Mouse (Mus musculus): Measurements from ENCODE around the gene Shc3. TPM values are rescaled to one million over a fixed set of nuclear protein-coding genes. Genes with fewer than 3 reads are reported as not detected.

Gene Shc3
- polyA plus RNA-seq, 1 experiment from 2014 or later = 7.2 TPM

DNA sequence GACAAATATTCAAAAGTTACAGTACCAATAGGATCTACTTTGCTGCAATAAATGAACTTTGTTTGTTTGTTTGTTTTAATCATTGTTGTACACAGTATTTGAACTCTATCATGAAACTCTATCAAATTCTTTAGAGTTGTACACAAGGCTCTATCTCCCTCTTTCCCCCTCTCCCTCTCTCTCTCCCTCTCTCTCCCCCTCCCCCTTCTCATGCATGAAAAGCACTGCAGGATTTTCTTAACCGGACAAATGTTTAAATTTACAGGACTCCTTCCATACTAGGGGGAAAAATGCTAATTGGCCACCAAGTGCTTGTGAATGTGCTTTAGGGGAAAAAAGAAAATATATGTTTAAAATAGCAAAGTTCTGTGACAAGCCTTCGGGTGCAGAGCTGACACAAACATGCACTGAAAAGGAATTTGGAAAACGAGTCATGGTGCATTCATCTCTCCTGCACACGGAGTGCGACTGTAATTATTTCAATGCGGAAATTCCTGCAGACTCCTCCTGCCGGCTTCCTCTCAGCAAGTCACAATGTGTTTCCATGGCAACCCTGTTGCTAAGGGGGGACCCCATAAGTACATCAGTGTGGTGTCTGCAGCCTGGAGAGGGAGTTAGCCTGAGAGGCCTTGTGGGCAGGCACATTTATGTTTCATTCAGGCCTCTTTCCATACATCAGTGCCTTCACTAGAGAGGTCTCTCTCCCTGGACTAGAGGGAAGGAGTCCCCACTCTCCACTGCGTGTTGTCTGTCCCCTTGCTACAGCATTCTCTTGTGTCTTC, 11.2 kb upstream of the Shc3 start:
- H3K36me3 ChIP-seq (replicated peaks; ENCODE audit: control insufficient read depth, insufficient read depth) = no peaks in the 10 kb centered on the region
- H3K4me3 ChIP-seq (replicated peaks; ENCODE audit: low read length) = no peak overlapping the region
- peak overlapping the region; percentile 42 for H3K4me2 ChIP-seq (replicated peaks)
- H3K9me3 ChIP-seq (ENCODE audit: control insufficient read depth, low read length) = 0 out of 2 replicates have a peak, but pooled peaks cover 3% of the 10 kb centered on the region
- 4% methylated on average over 8 of the region's 8 CpGs for WGBS
- H3K27ac ChIP-seq = peak overlapping the region; percentile 64
- H3K4me1 ChIP-seq (replicated peaks; ENCODE audit: control insufficient read depth, insufficient read depth, low read length) = peaks cover 18% of the 10 kb centered on the region
- H3K9ac ChIP-seq = no peak overlapping the region
- DNase-seq (ENCODE audit: low spot score) (peak; percentile 87), ATAC-seq (ENCODE audit: low FRiP score) (peak; percentile 95)
- no peaks in the 10 kb centered on the region for H3K27me3 ChIP-seq (ENCODE audit: control insufficient read depth, insufficient read depth, low read length)

DNA sequence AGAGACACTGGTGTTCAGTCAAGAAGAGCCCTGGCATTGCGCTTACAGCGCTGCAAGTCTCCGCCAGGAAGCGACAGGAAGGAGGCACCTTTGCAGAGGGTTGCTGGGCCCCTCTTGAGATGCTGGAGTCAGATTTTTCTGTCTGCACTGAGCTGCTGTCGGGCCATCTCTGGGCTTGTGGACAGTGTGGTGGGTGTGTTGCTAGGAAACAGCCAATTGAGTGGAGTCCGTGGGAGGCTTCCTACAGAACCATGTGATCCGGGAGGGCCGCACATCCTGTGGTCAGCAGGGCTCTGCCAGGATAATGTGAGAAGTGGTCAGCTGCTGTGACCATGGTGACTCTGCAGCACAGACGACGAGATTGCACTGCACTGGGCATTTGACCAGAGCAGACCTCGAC, 4.6 kb upstream of the Shc3 start:
- ATAC-seq (ENCODE audit: low FRiP score) (no peak), DNase-seq (ENCODE audit: low spot score) (no peak)
- H3K27ac ChIP-seq = 0 out of 2 replicates have a peak overlapping the region, but pooled peaks have one; percentile 20
- no peaks in the 10 kb centered on the region for H3K36me3 ChIP-seq (replicated peaks; ENCODE audit: control insufficient read depth, insufficient read depth)
- H3K4me2 ChIP-seq (replicated peaks) = peak overlapping the region; percentile 37
- H3K4me1 ChIP-seq (replicated peaks; ENCODE audit: control insufficient read depth, insufficient read depth, low read length) = peaks cover 8% of the 10 kb centered on the region
- H3K9ac ChIP-seq = no peak overlapping the region
- 18% methylated on average over 11 of the region's 11 CpGs for WGBS
- no peaks in the 10 kb centered on the region for H3K27me3 ChIP-seq (ENCODE audit: control insufficient read depth, insufficient read depth, low read length)
- 0 out of 2 replicates have a peak, but pooled peaks cover 3% of the 10 kb centered on the region for H3K9me3 ChIP-seq (ENCODE audit: control insufficient read depth, low read length)
- no peak overlapping the region for H3K4me3 ChIP-seq (replicated peaks; ENCODE audit: low read length)

GRCm38 (mm10) chr13:51570111-51570510, 892 bp upstream of the Shc3 start:
- H3K27me3 ChIP-seq (ENCODE audit: control insufficient read depth, insufficient read depth, low read length) = peaks cover 29% of the 10 kb centered on the region
- H3K36me3 ChIP-seq (replicated peaks; ENCODE audit: control insufficient read depth, insufficient read depth) = no peaks in the 10 kb centered on the region
- ATAC-seq (ENCODE audit: low FRiP score) (no peak), DNase-seq (ENCODE audit: low spot score) (no peak)
- H3K4me2 ChIP-seq (replicated peaks) = peak overlapping the region; percentile 99
- WGBS = 4% methylated on average over 9 of the region's 9 CpGs
- H3K27ac ChIP-seq = peak overlapping the region; percentile 71
- H3K4me1 ChIP-seq (replicated peaks; ENCODE audit: control insufficient read depth, insufficient read depth, low read length) = peaks cover 32% of the 10 kb centered on the region
- 0 out of 2 replicates have a peak overlapping the region, but pooled peaks have one; percentile 33 for H3K9ac ChIP-seq
- no peaks in the 10 kb centered on the region for H3K9me3 ChIP-seq (ENCODE audit: control insufficient read depth, low read length)
- peak overlapping the region; percentile 58 for H3K4me3 ChIP-seq (replicated peaks; ENCODE audit: low read length)

DNA sequence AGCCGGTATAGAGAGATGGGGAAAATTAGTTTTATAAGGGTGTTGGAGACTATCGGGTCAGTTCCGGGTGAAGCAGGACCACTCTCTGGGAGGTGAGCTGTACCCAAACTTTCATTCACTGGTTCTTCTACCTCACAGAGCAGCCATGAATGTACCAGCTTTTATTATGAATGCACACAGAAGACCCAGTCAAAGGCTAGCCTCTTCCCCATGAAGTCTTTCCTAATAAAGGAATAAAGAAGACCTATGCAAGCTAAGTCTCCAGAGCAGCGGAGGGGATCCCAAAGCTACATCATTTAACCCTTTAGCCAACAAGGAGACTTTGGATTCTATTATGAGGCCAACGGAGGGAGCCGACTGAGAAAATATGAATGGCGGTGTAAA, 458 bp upstream of the Shc3 start:
- H3K4me1 ChIP-seq (replicated peaks; ENCODE audit: control insufficient read depth, insufficient read depth, low read length) = peaks cover 32% of the 10 kb centered on the region

DNA sequence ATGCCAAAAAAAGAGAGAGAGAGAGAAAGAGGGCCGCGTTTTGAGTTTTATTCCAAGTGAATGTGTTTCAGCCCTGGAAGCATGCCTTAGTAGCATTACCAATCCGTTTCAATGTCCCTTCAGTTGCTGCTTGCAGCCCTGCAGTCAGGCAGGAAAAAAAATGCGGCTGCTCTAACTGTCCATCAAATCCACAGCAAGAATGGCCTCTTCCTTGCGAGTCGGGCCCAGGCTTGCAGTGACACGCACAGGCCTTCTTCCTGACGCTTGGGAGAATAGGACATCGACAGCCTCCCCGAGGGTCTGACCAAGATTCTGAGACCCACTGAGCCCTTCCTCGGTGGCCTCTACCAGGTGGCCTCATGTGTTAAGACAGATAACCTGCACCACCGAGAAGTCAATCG, 718 bp downstream of the Shc3 start:
- ATAC-seq (ENCODE audit: low FRiP score) (peak; percentile 10; the same call in 1 of the 2 replicates), DNase-seq (ENCODE audit: low spot score) (peak; percentile 35)
- H3K27me3 ChIP-seq (ENCODE audit: control insufficient read depth, insufficient read depth, low read length) = peaks cover 41% of the 10 kb centered on the region
- WGBS = 1% methylated on average over 13 of the region's 13 CpGs
- H3K36me3 ChIP-seq (replicated peaks; ENCODE audit: control insufficient read depth, insufficient read depth) = no peaks in the 10 kb centered on the region
- H3K9me3 ChIP-seq (ENCODE audit: control insufficient read depth, low read length) = no peaks in the 10 kb centered on the region
- H3K27ac ChIP-seq = peak overlapping the region; percentile 85
- peaks cover 25% of the 10 kb centered on the region for H3K4me1 ChIP-seq (replicated peaks; ENCODE audit: control insufficient read depth, insufficient read depth, low read length)
- peak overlapping the region; percentile 58 for H3K4me3 ChIP-seq (replicated peaks; ENCODE audit: low read length)
- H3K4me2 ChIP-seq (replicated peaks) = peak overlapping the region; percentile 99
- peak overlapping the region; percentile 52 for H3K9ac ChIP-seq

More for the DNA sequence above, 458 bp upstream of the Shc3 start:
- Histone ChIP-seq H3K9ac (0 out of 2 replicates have a peak overlapping the region, but pooled peaks have one; percentile 33), H3K4me2 (replicated peaks) (peak overlapping the region; percentile 99), H3K4me3 (replicated peaks; ENCODE audit: low read length) (peak overlapping the region; percentile 58), H3K27me3 (ENCODE audit: control insufficient read depth, insufficient read depth, low read length) (peaks cover 33% of the 10 kb centered on the region), H3K27ac (peak overlapping the region; percentile 71), H3K9me3 (ENCODE audit: control insufficient read depth, low read length) (no peaks in the 10 kb centered on the region), H3K36me3 (replicated peaks; ENCODE audit: control insufficient read depth, insufficient read depth) (no peaks in the 10 kb centered on the region)
- DNase-seq (ENCODE audit: low spot score) (peak; percentile 63), ATAC-seq (ENCODE audit: low FRiP score) (peak; percentile 68)
- WGBS = 1% methylated on average over 7 of the region's 7 CpGs

- peak overlapping the region; percentile 99 for H3K4me2 ChIP-seq (replicated peaks)
- H3K27me3 ChIP-seq (ENCODE audit: control insufficient read depth, insufficient read depth, low read length) = peaks cover 41% of the 10 kb centered on the region
- no peak for DNase-seq (ENCODE audit: low spot score)
- peaks cover 25% of the 10 kb centered on the region for H3K4me1 ChIP-seq (replicated peaks; ENCODE audit: control insufficient read depth, insufficient read depth, low read length)
- ATAC-seq (ENCODE audit: low FRiP score) = no peak
- peak overlapping the region; percentile 58 for H3K4me3 ChIP-seq (replicated peaks; ENCODE audit: low read length)
- 0% methylated on average over 38 of the region's 38 CpGs for WGBS
- H3K9me3 ChIP-seq (ENCODE audit: control insufficient read depth, low read length) = no peaks in the 10 kb centered on the region
- peak overlapping the region; percentile 51 for H3K27ac ChIP-seq
- peak overlapping the region; percentile 73 for H3K9ac ChIP-seq
- H3K36me3 ChIP-seq (replicated peaks; ENCODE audit: control insufficient read depth, insufficient read depth) = no peaks in the 10 kb centered on the region
Measured at GRCm38 (mm10) chr13:51567411-51567851, 1.8 kb downstream of the Shc3 start.

GRCm38 (mm10) chr13:51567078-51567395, 2.2 kb downstream of the Shc3 start:
- Histone ChIP-seq H3K4me2 (replicated peaks) (peak overlapping the region; percentile 99), H3K9ac (peak overlapping the region; percentile 73), H3K27ac (peak overlapping the region; percentile 51; the same call in 1 of the 2 replicates), H3K4me3 (replicated peaks; ENCODE audit: low read length) (peak overlapping the region; percentile 58), H3K4me1 (replicated peaks; ENCODE audit: control insufficient read depth, insufficient read depth, low read length) (peaks cover 25% of the 10 kb centered on the region), H3K9me3 (ENCODE audit: control insufficient read depth, low read length) (no peaks in the 10 kb centered on the region), H3K36me3 (replicated peaks; ENCODE audit: control insufficient read depth, insufficient read depth) (no peaks in the 10 kb centered on the region), H3K27me3 (ENCODE audit: control insufficient read depth, insufficient read depth, low read length) (peaks cover 41% of the 10 kb centered on the region)
- no peak for ATAC-seq (ENCODE audit: low FRiP score)
- 1% methylated on average over 41 of the region's 42 CpGs for WGBS
- DNase-seq (ENCODE audit: low spot score) = no peak

DNA sequence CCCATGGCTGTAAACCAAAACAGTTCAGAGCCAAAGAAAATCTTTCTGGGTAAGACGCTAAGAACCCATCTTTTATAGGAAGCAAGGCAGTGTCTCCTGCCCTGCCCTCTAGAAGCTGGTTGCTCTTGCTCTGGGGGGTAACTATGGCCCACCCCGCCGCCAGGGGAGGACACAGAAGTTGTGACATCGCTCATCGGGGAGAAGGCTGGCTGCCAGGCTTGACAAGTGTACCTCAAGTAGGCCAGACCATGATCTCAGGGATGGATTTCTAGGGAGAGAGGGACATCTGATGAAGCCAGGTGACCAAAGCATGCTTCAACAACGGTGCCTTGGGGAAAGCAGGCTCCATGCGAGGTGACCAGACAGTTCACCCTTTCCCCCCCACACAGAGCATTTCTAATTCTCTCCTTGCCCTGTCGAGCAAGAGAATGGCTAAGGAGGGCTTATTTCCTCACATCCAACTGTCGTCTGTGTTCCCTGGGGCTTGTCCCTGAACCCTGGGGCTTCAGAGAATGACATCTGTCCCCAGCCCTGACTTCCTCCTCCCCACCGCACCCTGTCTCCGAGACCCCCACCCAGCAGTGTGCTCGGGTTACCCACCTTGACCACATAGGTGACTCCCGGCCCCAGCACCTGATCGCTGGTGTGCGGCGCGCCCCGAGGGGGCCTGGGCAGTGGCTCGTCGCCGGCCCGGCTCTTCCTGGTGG, 2.7 kb downstream of the Shc3 start:
- 5% methylated on average over 22 of the region's 22 CpGs for WGBS
- no peaks in the 10 kb centered on the region for H3K36me3 ChIP-seq (replicated peaks; ENCODE audit: control insufficient read depth, insufficient read depth)
- no peak for DNase-seq (ENCODE audit: low spot score)
- peaks cover 41% of the 10 kb centered on the region for H3K27me3 ChIP-seq (ENCODE audit: control insufficient read depth, insufficient read depth, low read length)
- H3K4me2 ChIP-seq (replicated peaks) = peak overlapping the region; percentile 99
- no peak overlapping the region for H3K27ac ChIP-seq
- peak overlapping the region; percentile 58 for H3K4me3 ChIP-seq (replicated peaks; ENCODE audit: low read length)
- peaks cover 25% of the 10 kb centered on the region for H3K4me1 ChIP-seq (replicated peaks; ENCODE audit: control insufficient read depth, insufficient read depth, low read length)
- ATAC-seq (ENCODE audit: low FRiP score) = no peak
- no peaks in the 10 kb centered on the region for H3K9me3 ChIP-seq (ENCODE audit: control insufficient read depth, low read length)
- peak overlapping the region; percentile 73 for H3K9ac ChIP-seq

GRCm38 (mm10) chr13:51564741-51565140, 4.5 kb downstream of the Shc3 start:
- DNase-seq (ENCODE audit: low spot score) = no peak
- no peak overlapping the region for H3K27ac ChIP-seq
- no peaks in the 10 kb centered on the region for H3K9me3 ChIP-seq (ENCODE audit: control insufficient read depth, low read length)
- H3K9ac ChIP-seq = no peak overlapping the region
- WGBS = 75% methylated on average over 6 of the region's 6 CpGs
- no peak for ATAC-seq (ENCODE audit: low FRiP score)
- H3K4me2 ChIP-seq (replicated peaks) = peak overlapping the region; percentile 99
- H3K4me3 ChIP-seq (replicated peaks; ENCODE audit: low read length) = no peak overlapping the region; the same call in 1 of the 2 replicates
- H3K36me3 ChIP-seq (replicated peaks; ENCODE audit: control insufficient read depth, insufficient read depth) = no peaks in the 10 kb centered on the region
- peaks cover 25% of the 10 kb centered on the region for H3K4me1 ChIP-seq (replicated peaks; ENCODE audit: control insufficient read depth, insufficient read depth, low read length)
- H3K27me3 ChIP-seq (ENCODE audit: control insufficient read depth, insufficient read depth, low read length) = peaks cover 41% of the 10 kb centered on the region

All from hindbrain, embryonic 14.5 days (tissue).